12 mouse cellular contexts compared by ENCODE assay signal in the genomic region with DNA sequence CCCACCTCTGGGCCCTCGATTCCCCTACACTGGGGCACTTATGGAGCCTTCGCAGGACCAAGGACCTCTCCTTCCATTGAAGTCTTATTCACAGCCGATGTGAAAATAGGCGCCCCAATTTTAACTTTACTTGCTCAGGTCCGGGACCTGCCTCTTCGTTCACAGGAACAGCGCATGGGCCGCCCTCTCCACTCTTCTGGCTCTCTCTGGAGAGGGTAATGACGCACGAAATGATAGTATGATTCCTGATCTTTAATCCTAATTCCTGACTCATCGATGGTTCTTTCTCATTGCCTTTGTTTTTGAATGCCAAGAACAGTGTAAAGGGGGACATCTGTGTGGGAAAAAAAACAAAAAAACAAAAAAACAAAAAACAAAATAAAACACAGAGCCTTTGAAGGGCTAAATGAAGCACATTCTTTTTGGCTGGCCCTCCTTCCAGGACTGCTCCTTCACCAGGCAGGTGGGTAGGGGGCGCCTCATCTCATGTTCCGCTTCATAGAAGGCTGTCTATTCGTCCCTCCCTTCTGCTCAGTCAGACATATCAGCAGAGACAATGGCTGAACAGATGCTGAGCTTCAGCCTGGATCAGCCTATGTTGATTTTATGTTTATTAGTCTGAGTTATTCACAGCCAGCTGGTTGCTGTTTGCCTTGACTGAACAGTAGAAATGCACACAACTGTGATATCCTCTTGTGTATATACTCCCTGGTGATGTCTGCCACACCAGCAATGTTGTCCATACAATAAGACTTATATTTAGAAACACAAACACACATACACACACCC.
A peak's percentile ranks its signal among the peaks of the same experiment; 100 is the strongest.
DNase-seq lines count a peak whose midpoint lies in the region; ATAC-seq and TF ChIP-seq lines count a peak whose summit lies in the region.
"Had no signal": no experiment of that assay in that cellular context is flagged by ENCODE, and none has a peak within 500 bp of the region (broad histone marks: within the 10 kb centered on the region; RNA-seq: fewer than 3 reads in every experiment).

No protein-coding gene starts in this region.

- intact Hi-C loops in left cerebral cortex, postnatal 10 days (cut with DNase I), result no loop called here

- WGBS in lung, embryonic 14.5 days, result 76% methylated on average over 14 of the region's 14 CpGs
- WGBS in forebrain, embryonic 14.5 days, result 69% methylated on average over 14 of the region's 14 CpGs
- WGBS in stomach, embryonic 15.5 days, result 79% methylated on average over 14 of the region's 14 CpGs

- H3K27ac ChIP-seq in lung, embryonic 14.5 days (ENCODE audit: low read depth), result no peak overlapping the region
- no peak overlapping the region for H3K27ac ChIP-seq in forebrain, embryonic 14.5 days (ENCODE audit: low read depth, low read length)
- H3K27ac ChIP-seq in stomach, embryonic 15.5 days, result no peak overlapping the region
- H3K27ac ChIP-seq: limb, embryonic 15.5 days had no signal

- H3K4me2 ChIP-seq in lung, embryonic 14.5 days, result no peak overlapping the region
- H3K4me2 ChIP-seq in forebrain, embryonic 14.5 days (ENCODE audit: low read length), result no peak overlapping the region
- H3K4me2 ChIP-seq in stomach, embryonic 15.5 days, result no peak overlapping the region
- H3K4me2 ChIP-seq: limb, embryonic 15.5 days had no signal

- H3K4me1 ChIP-seq in lung, embryonic 14.5 days (ENCODE audit: insufficient read depth), result no peaks in the 10 kb centered on the region
- H3K4me1 ChIP-seq in forebrain, embryonic 14.5 days (ENCODE audit: control insufficient read depth, insufficient read depth, low read length), result no peaks in the 10 kb centered on the region
- no peaks in the 10 kb centered on the region for H3K4me1 ChIP-seq in stomach, embryonic 15.5 days
- H3K4me1 ChIP-seq: limb, embryonic 15.5 days had no signal

- peak; percentile 14; the same call in 1 of the 2 replicates for TF ChIP-seq CTCF in lung, embryonic 14.5 days (IDR thresholded peaks at IDR 0.05; ENCODE audit: low read depth)

- H3K9ac ChIP-seq in lung, embryonic 14.5 days, result no peak overlapping the region
- no peak overlapping the region for H3K9ac ChIP-seq in forebrain, embryonic 14.5 days (ENCODE audit: low read length)
- H3K9ac ChIP-seq in stomach, embryonic 15.5 days, result no peak overlapping the region
- H3K9ac ChIP-seq: limb, embryonic 15.5 days had no signal

- no peaks in the 10 kb centered on the region for H3K27me3 ChIP-seq in lung, embryonic 14.5 days (ENCODE audit: insufficient read depth, low read length)
- H3K27me3 ChIP-seq in forebrain, embryonic 14.5 days (replicated peaks; ENCODE audit: control insufficient read depth, insufficient read depth, low read length), result no peaks in the 10 kb centered on the region
- no peaks in the 10 kb centered on the region for H3K27me3 ChIP-seq in stomach, embryonic 15.5 days (replicated peaks)
- H3K27me3 ChIP-seq: limb, embryonic 15.5 days had no signal

- H3K36me3 ChIP-seq in lung, embryonic 14.5 days (ENCODE audit: insufficient read depth), result no peaks in the 10 kb centered on the region
- no peaks in the 10 kb centered on the region for H3K36me3 ChIP-seq in forebrain, embryonic 14.5 days (ENCODE audit: control insufficient read depth, insufficient read depth, low read length)
- H3K36me3 ChIP-seq in stomach, embryonic 15.5 days, result no peaks in the 10 kb centered on the region
- H3K36me3 ChIP-seq: limb, embryonic 15.5 days had no signal

- H3K4me3 ChIP-seq in lung, embryonic 14.5 days (ENCODE audit: low read depth, low read length), result no peak overlapping the region
- no peak overlapping the region for H3K4me3 ChIP-seq in forebrain, embryonic 14.5 days (ENCODE audit: low read depth, low read length)
- no peak overlapping the region for H3K4me3 ChIP-seq in stomach, embryonic 15.5 days (replicated peaks)
- H3K4me3 ChIP-seq: limb, embryonic 15.5 days had no signal

- no peak for ATAC-seq in lung, embryonic 14.5 days (ENCODE audit: insufficient read depth)
- peak; percentile 94 for ATAC-seq in forebrain, embryonic 14.5 days
- ATAC-seq in stomach, embryonic 15.5 days (ENCODE audit: insufficient read depth, low FRiP score, low read depth), result peak; percentile 72; the same call in 1 of the 2 replicates
- no peak for ATAC-seq in megakaryocyte progenitor cell, adult 5-6 weeks (replicated peaks; ENCODE audit: poor library complexity)

- no peak for DNase-seq in lung, embryonic 14.5 days
- DNase-seq in lung, postnatal 10 days, result no peak
- DNase-seq in forebrain, embryonic 14.5 days (ENCODE audit: low spot score), result peak; percentile 74
- DNase-seq in layer of hippocampus, postnatal 10 days (ENCODE audit: low spot score in 2 of 2), result peak; percentile 14 to 20
- DNase-seq in left cerebral cortex, postnatal 10 days (ENCODE audit: extremely low spot score in 1 of 2, low spot score in 2 of 2), result no peak
- DNase-seq in thymus, postnatal 36 days, result no peak
- DNase-seq: adrenal gland, postnatal 36 days; heart, postnatal 4 days; right cerebral cortex, postnatal 25 days had no signal

- H3K9me3 ChIP-seq in lung, embryonic 14.5 days (ENCODE audit: low read depth, low read length), result no peaks in the 10 kb centered on the region
- no peaks in the 10 kb centered on the region for H3K9me3 ChIP-seq in forebrain, embryonic 14.5 days (replicated peaks; ENCODE audit: control insufficient read depth, low read length)
- H3K9me3 ChIP-seq in stomach, embryonic 15.5 days, result no peaks in the 10 kb centered on the region
- H3K9me3 ChIP-seq: limb, embryonic 15.5 days had no signal

Comparison
In these comparisons a context has a peak if more than half of its experiments do, and no peak if none do; other contexts are left out.
1. ATAC-seq: peak in forebrain, embryonic 14.5 days (single experiment) and stomach, embryonic 15.5 days (single experiment); none in lung, embryonic 14.5 days (single experiment) and megakaryocyte progenitor cell, adult 5-6 weeks (single experiment).
2. DNase-seq: peak in forebrain, embryonic 14.5 days (single experiment) and layer of hippocampus, postnatal 10 days (2 of 2); none in lung, embryonic 14.5 days (single experiment), lung, postnatal 10 days (single experiment), left cerebral cortex, postnatal 10 days (0 of 2) and thymus, postnatal 36 days (0 of 2).